Mouse (Mus musculus): Measurements from ENCODE around the gene Mettl24. TPM values are rescaled to one million over a fixed set of nuclear protein-coding genes. Genes with fewer than 3 reads are reported as not detected.

Gene Mettl24
- polyA plus RNA-seq (2012; fragmentation: generic; extraction: Trizol), result 0.34 TPM

GRCm38 (mm10) chr10:40683092-40683867, at the start of gene Mettl24:
Gene Mettl24 (plus strand): TSS chr10:40683282.
- Histone ChIP-seq H3K27me3 (ENCODE audit: control insufficient read depth, insufficient read depth, insufficient read length) (no peaks in the 10 kb centered on the region), H3K79me2 (ENCODE audit: control insufficient read depth, insufficient read depth) (no peaks in the 10 kb centered on the region), H3K4me3 (no peak within 1 kb of the TSS), H3ac (ENCODE audit: control insufficient read depth, insufficient read length) (peak within 1 kb of the TSS; percentile 15), H3K36me3 (ENCODE audit: control insufficient read depth, insufficient read depth) (no peaks in the 10 kb centered on the region), H3K4me2 (ENCODE audit: low read depth) (peak within 1 kb of the TSS; percentile 58)
- TF ChIP-seq SRF (IDR thresholded peaks at IDR 0.05; ENCODE audit: control insufficient read depth, insufficient read length, low read depth) (no peak), MYOD1 (IDR thresholded peaks at IDR 0.05; ENCODE audit: control insufficient read depth in 1 of 3, insufficient read length in 2 of 3, low read depth in 2 of 3) (peak in 1 of 3 experiments; percentile 8), CEBPB (IDR thresholded peaks at IDR 0.05; ENCODE audit: insufficient read depth, poor library complexity, severe bottlenecking) (no peak), POLR2A (IDR thresholded peaks at IDR 0.05; ENCODE audit: insufficient read length, low read depth) (peak; percentile 45), E2F4 (IDR thresholded peaks at IDR 0.05; ENCODE audit: insufficient read depth) (no peak), POLR2AphosphoS2 (IDR thresholded peaks at IDR 0.05; ENCODE audit: insufficient read length, low read depth) (no peak)

- no peak overlapping the region for H3K4me3 ChIP-seq
- TF ChIP-seq POLR2AphosphoS2 (IDR thresholded peaks at IDR 0.05; ENCODE audit: insufficient read length, low read depth), result no peak
- no peak for TF ChIP-seq USF1 (IDR thresholded peaks at IDR 0.05; ENCODE audit: low read depth)
- no peak for TF ChIP-seq TCF3 (IDR thresholded peaks at IDR 0.05; ENCODE audit: insufficient read length, low read depth)
- TF ChIP-seq CEBPB (IDR thresholded peaks at IDR 0.05; ENCODE audit: insufficient read depth, poor library complexity, severe bottlenecking), result no peak
- TF ChIP-seq REST (IDR thresholded peaks at IDR 0.05; ENCODE audit: insufficient read depth, insufficient read length), result no peak
- TF ChIP-seq SRF (IDR thresholded peaks at IDR 0.05; ENCODE audit: control insufficient read depth, insufficient read length, low read depth), result no peak
- no peak for TF ChIP-seq MYOD1 (IDR thresholded peaks at IDR 0.05; ENCODE audit: control insufficient read depth in 1 of 3, insufficient read length in 2 of 3, low read depth in 2 of 3)
- no peak for TF ChIP-seq POLR2A (IDR thresholded peaks at IDR 0.05; ENCODE audit: insufficient read length, low read depth)
- no peak for TF ChIP-seq MYOG (IDR thresholded peaks at IDR 0.05; ENCODE audit: control insufficient read depth in 1 of 3, insufficient read depth in 1 of 3, insufficient read length in 2 of 3, low read depth in 2 of 3)
- TF ChIP-seq TCF12 (IDR thresholded peaks at IDR 0.05; ENCODE audit: insufficient read depth, poor library complexity, severe bottlenecking), result no peak
- TF ChIP-seq MAX (IDR thresholded peaks at IDR 0.05; ENCODE audit: low read depth), result no peak
- no peak for TF ChIP-seq E2F4 (IDR thresholded peaks at IDR 0.05; ENCODE audit: insufficient read depth)
- H3K4me2 ChIP-seq (ENCODE audit: low read depth), result no peak overlapping the region
- no peaks in the 10 kb centered on the region for H3K36me3 ChIP-seq (ENCODE audit: control insufficient read depth, insufficient read depth)
- no peaks in the 10 kb centered on the region for H3K27me3 ChIP-seq (ENCODE audit: control insufficient read depth, insufficient read depth, insufficient read length)
- H3K79me2 ChIP-seq (ENCODE audit: control insufficient read depth, insufficient read depth), result no peaks in the 10 kb centered on the region
- H3ac ChIP-seq (ENCODE audit: control insufficient read depth, insufficient read length), result no peak overlapping the region
Observed at GRCm38 (mm10) chr10:40637331-40637730, 45.8 kb upstream of the Mettl24 start.

- peak overlapping the region; percentile 53 for H3K4me2 ChIP-seq (ENCODE audit: low read depth)
- H3K27me3 ChIP-seq (ENCODE audit: control insufficient read depth, insufficient read depth, insufficient read length), result no peaks in the 10 kb centered on the region
- no peak overlapping the region for H3K4me3 ChIP-seq
- no peaks in the 10 kb centered on the region for H3K79me2 ChIP-seq (ENCODE audit: control insufficient read depth, insufficient read depth)
- TF ChIP-seq POLR2AphosphoS2 (IDR thresholded peaks at IDR 0.05; ENCODE audit: insufficient read length, low read depth), result no peak
- H3ac ChIP-seq (ENCODE audit: control insufficient read depth, insufficient read length), result no peak overlapping the region
- no peaks in the 10 kb centered on the region for H3K36me3 ChIP-seq (ENCODE audit: control insufficient read depth, insufficient read depth)
Observed at GRCm38 (mm10) chr10:40638276-40638675, 44.8 kb upstream of the Mettl24 start.

- no peaks in the 10 kb centered on the region for H3K79me2 ChIP-seq (ENCODE audit: control insufficient read depth, insufficient read depth)
- no peak for TF ChIP-seq POLR2AphosphoS2 (IDR thresholded peaks at IDR 0.05; ENCODE audit: insufficient read length, low read depth)
- TF ChIP-seq REST (IDR thresholded peaks at IDR 0.05; ENCODE audit: insufficient read depth, insufficient read length), result no peak
- no peak for TF ChIP-seq CEBPB (IDR thresholded peaks at IDR 0.05; ENCODE audit: insufficient read depth, poor library complexity, severe bottlenecking)
- no peak for TF ChIP-seq USF1 (IDR thresholded peaks at IDR 0.05; ENCODE audit: low read depth)
- no peak for TF ChIP-seq TCF12 (IDR thresholded peaks at IDR 0.05; ENCODE audit: insufficient read depth, poor library complexity, severe bottlenecking)
- no peak for TF ChIP-seq MAX (IDR thresholded peaks at IDR 0.05; ENCODE audit: low read depth)
- no peak for TF ChIP-seq E2F4 (IDR thresholded peaks at IDR 0.05; ENCODE audit: insufficient read depth)
- no peak for TF ChIP-seq TCF3 (IDR thresholded peaks at IDR 0.05; ENCODE audit: insufficient read length, low read depth)
- no peak for TF ChIP-seq POLR2A (IDR thresholded peaks at IDR 0.05; ENCODE audit: insufficient read length, low read depth)
- no peak for TF ChIP-seq MYOG (IDR thresholded peaks at IDR 0.05; ENCODE audit: control insufficient read depth in 1 of 3, insufficient read depth in 1 of 3, insufficient read length in 2 of 3, low read depth in 2 of 3)
- no peak for TF ChIP-seq SRF (IDR thresholded peaks at IDR 0.05; ENCODE audit: control insufficient read depth, insufficient read length, low read depth)
- no peak for TF ChIP-seq MYOD1 (IDR thresholded peaks at IDR 0.05; ENCODE audit: control insufficient read depth in 1 of 3, insufficient read length in 2 of 3, low read depth in 2 of 3)
Observed at GRCm38 (mm10) chr10:40638823-40639819, 44.0 kb upstream of the Mettl24 start.

More at GRCm38 (mm10) chr10:40638823-40639819, 44.0 kb upstream of the Mettl24 start:
- Histone ChIP-seq H3K27me3 (ENCODE audit: control insufficient read depth, insufficient read depth, insufficient read length) (no peaks in the 10 kb centered on the region), H3ac (ENCODE audit: control insufficient read depth, insufficient read length) (no peak overlapping the region), H3K36me3 (ENCODE audit: control insufficient read depth, insufficient read depth) (no peaks in the 10 kb centered on the region), H3K4me2 (ENCODE audit: low read depth) (peak overlapping the region; percentile 53), H3K4me3 (no peak overlapping the region)

Data from myocyte (in vitro differentiated cells).